22 mouse cellular contexts compared by ENCODE assay signal in genomic region chr19:21330305-21331115, GRCm38 (mm10). TPM values are rescaled to one million over a fixed set of nuclear protein-coding genes. Genes with fewer than 3 reads are reported as not detected.
DNase-seq lines count a peak whose midpoint lies in the region; ATAC-seq and TF ChIP-seq lines count a peak whose summit lies in the region.
"Had no signal": no experiment of that assay in that cellular context is flagged by ENCODE, and none has a peak within 500 bp of the region (broad histone marks: within the 10 kb centered on the region; RNA-seq: fewer than 3 reads in every experiment).

No protein-coding gene starts in this region.

- H3K27ac ChIP-seq in heart, embryonic 10.5 days = no peak overlapping the region
- H3K27ac ChIP-seq in hindbrain, embryonic 14.5 days = no peak overlapping the region
- H3K27ac ChIP-seq in hindbrain, embryonic 13.5 days = no peak overlapping the region
- peak overlapping the region; percentile 76 for H3K27ac ChIP-seq in liver, postnatal 0 days (ENCODE audit: low read depth)
- H3K27ac ChIP-seq: embryonic facial prominence, embryonic 12.5 days; heart, embryonic 15.5 days; kidney, embryonic 15.5 days; limb, embryonic 10.5 days; limb, embryonic 15.5 days; midbrain, embryonic 10.5 days; neural tube, embryonic 12.5 days had no signal

- no peak overlapping the region for H3K4me3 ChIP-seq in heart, embryonic 10.5 days
- no peak overlapping the region for H3K4me3 ChIP-seq in hindbrain, embryonic 14.5 days (replicated peaks; ENCODE audit: low read length)
- no peak overlapping the region for H3K4me3 ChIP-seq in hindbrain, embryonic 13.5 days
- H3K4me3 ChIP-seq in liver, postnatal 0 days (ENCODE audit: low read depth, low read length) = no peak overlapping the region
- H3K4me3 ChIP-seq: embryonic facial prominence, embryonic 12.5 days; heart, embryonic 15.5 days; kidney, embryonic 15.5 days; limb, embryonic 10.5 days; limb, embryonic 15.5 days; midbrain, embryonic 10.5 days; myocyte; neural tube, embryonic 12.5 days had no signal

- peak; percentile 56 for DNase-seq in heart, adult 11 months
- no peak for DNase-seq in heart, embryonic 10.5 days (ENCODE audit: low spot score)
- DNase-seq in hindbrain, embryonic 14.5 days (ENCODE audit: low spot score) = no peak
- peak; percentile 19 for DNase-seq in liver, postnatal 0 days
- DNase-seq in liver (no peak), adipocyte (ENCODE audit: low spot score) (peak; percentile 10)
- DNase-seq in layer of hippocampus, adult 9-11 months = no peak
- DNase-seq: B cell, adult 2 months; embryo, embryonic 11 days; spleen, adult 18-20 months; thymus, postnatal 14 days had no signal

- no peaks in the 10 kb centered on the region for H3K36me3 ChIP-seq in heart, embryonic 10.5 days
- H3K36me3 ChIP-seq in hindbrain, embryonic 14.5 days (replicated peaks; ENCODE audit: control insufficient read depth, insufficient read depth) = no peaks in the 10 kb centered on the region
- no peaks in the 10 kb centered on the region for H3K36me3 ChIP-seq in hindbrain, embryonic 13.5 days
- no peaks in the 10 kb centered on the region for H3K36me3 ChIP-seq in liver, postnatal 0 days (replicated peaks; ENCODE audit: insufficient read depth, low read length)
- H3K36me3 ChIP-seq: embryonic facial prominence, embryonic 12.5 days; heart, embryonic 15.5 days; kidney, embryonic 15.5 days; limb, embryonic 10.5 days; limb, embryonic 15.5 days; midbrain, embryonic 10.5 days; neural tube, embryonic 12.5 days had no signal

- H3K27me3 ChIP-seq in heart, embryonic 10.5 days (ENCODE audit: insufficient read depth, poor library complexity, severe bottlenecking) = no peaks in the 10 kb centered on the region
- no peaks in the 10 kb centered on the region for H3K27me3 ChIP-seq in hindbrain, embryonic 14.5 days (ENCODE audit: control insufficient read depth, insufficient read depth, low read length)
- H3K27me3 ChIP-seq in hindbrain, embryonic 13.5 days = no peaks in the 10 kb centered on the region
- no peaks in the 10 kb centered on the region for H3K27me3 ChIP-seq in liver, postnatal 0 days (ENCODE audit: insufficient read depth, low read length)
- H3K27me3 ChIP-seq: embryonic facial prominence, embryonic 12.5 days; heart, embryonic 15.5 days; kidney, embryonic 15.5 days; limb, embryonic 15.5 days; neural tube, embryonic 12.5 days had no signal

- H3K4me1 ChIP-seq in heart, embryonic 10.5 days = no peaks in the 10 kb centered on the region
- no peaks in the 10 kb centered on the region for H3K4me1 ChIP-seq in hindbrain, embryonic 14.5 days (replicated peaks; ENCODE audit: control insufficient read depth, insufficient read depth, low read length)
- H3K4me1 ChIP-seq in hindbrain, embryonic 13.5 days (replicated peaks) = no peaks in the 10 kb centered on the region
- no peaks in the 10 kb centered on the region; the same call in 1 of the 2 replicates for H3K4me1 ChIP-seq in liver, postnatal 0 days (ENCODE audit: insufficient read depth)
- H3K4me1 ChIP-seq: embryonic facial prominence, embryonic 12.5 days; kidney, embryonic 15.5 days; limb, embryonic 10.5 days; limb, embryonic 15.5 days; neural tube, embryonic 12.5 days had no signal

- ATAC-seq in hindbrain, embryonic 14.5 days (ENCODE audit: low FRiP score) = peak; percentile 22; the same call in 1 of the 2 replicates
- no peak for ATAC-seq in hindbrain, embryonic 13.5 days (ENCODE audit: low FRiP score)
- peak; percentile 93 for ATAC-seq in liver, postnatal 0 days
- ATAC-seq: activated CD4-positive, CD25-positive, alpha-beta regulatory T cell, adult 4 months; intestine, embryonic 16.5 days had no signal

- no peak overlapping the region for H3K4me2 ChIP-seq in hindbrain, embryonic 14.5 days (replicated peaks)
- H3K4me2 ChIP-seq in hindbrain, embryonic 13.5 days = no peak overlapping the region
- no peak overlapping the region for H3K4me2 ChIP-seq in liver, postnatal 0 days (ENCODE audit: low read depth, low read length)
- H3K4me2 ChIP-seq: embryonic facial prominence, embryonic 12.5 days; heart, embryonic 15.5 days; kidney, embryonic 15.5 days; limb, embryonic 15.5 days; neural tube, embryonic 12.5 days had no signal

- no peak overlapping the region for H3K9ac ChIP-seq in hindbrain, embryonic 14.5 days
- H3K9ac ChIP-seq in hindbrain, embryonic 13.5 days = no peak overlapping the region
- H3K9ac ChIP-seq in liver, postnatal 0 days (replicated peaks) = no peak overlapping the region
- H3K9ac ChIP-seq: embryonic facial prominence, embryonic 12.5 days; heart, embryonic 15.5 days; kidney, embryonic 15.5 days; limb, embryonic 15.5 days; neural tube, embryonic 12.5 days had no signal

- 84% methylated on average over 6 of the region's 6 CpGs for WGBS in heart, embryonic 10.5 days
- 92% methylated on average over 6 of the region's 6 CpGs for WGBS in hindbrain, embryonic 14.5 days
- WGBS in hindbrain, embryonic 13.5 days = 91% methylated on average over 6 of the region's 6 CpGs
- 74% methylated on average over 6 of the region's 6 CpGs for WGBS in liver, postnatal 0 days (ENCODE audit: insufficient replicate concordance)

- TF ChIP-seq EP300 in liver, postnatal 0 days (IDR thresholded peaks at IDR 0.05; ENCODE audit: low read depth) = no peak

- H3K9me3 ChIP-seq in heart, embryonic 10.5 days = no peaks in the 10 kb centered on the region
- H3K9me3 ChIP-seq in hindbrain, embryonic 14.5 days (ENCODE audit: control insufficient read depth, low read length) = no peaks in the 10 kb centered on the region
- no peaks in the 10 kb centered on the region for H3K9me3 ChIP-seq in hindbrain, embryonic 13.5 days
- no peaks in the 10 kb centered on the region for H3K9me3 ChIP-seq in liver, postnatal 0 days (ENCODE audit: low read length)
- H3K9me3 ChIP-seq: embryonic facial prominence, embryonic 12.5 days; heart, embryonic 15.5 days; kidney, embryonic 15.5 days; limb, embryonic 10.5 days; limb, embryonic 15.5 days; neural tube, embryonic 12.5 days had no signal

- no peak for TF ChIP-seq CTCF in liver, postnatal 0 days (IDR thresholded peaks at IDR 0.05; ENCODE audit: low read depth)

RNA-seq across cellular contexts. Expression of gene Zfand5, which starts 58.4 kb away (rescaled TPM):
- polyA plus RNA-seq in heart, embryonic 10.5 days (2016; fragmentation: Nextera tagmentation; extraction: Ambion mirVana) = 85.7 and 90.0 TPM in 2 replicates
- polyA plus RNA-seq in hindbrain, embryonic 14.5 days (2014; fragmentation: Nextera tagmentation; extraction: Ambion mirVana) = 206 and 212 TPM in 2 replicates
- polyA plus RNA-seq in hindbrain, embryonic 13.5 days (2015; fragmentation: Nextera tagmentation; extraction: Ambion mirVana) = 160 and 165 TPM in 2 replicates
- 45.0 and 45.6 TPM in 2 replicates for polyA plus RNA-seq in liver, postnatal 0 days (2015; fragmentation: Nextera tagmentation; extraction: Ambion mirVana)

Comparison
In these comparisons a context has a peak if more than half of its experiments do, and no peak if none do; other contexts are left out.
1. DNase-seq: peak in heart, adult 11 months (single experiment), liver, postnatal 0 days (single experiment) and adipocyte (single experiment); none in heart, embryonic 10.5 days (single experiment), hindbrain, embryonic 14.5 days (single experiment), liver (single experiment) and layer of hippocampus, adult 9-11 months (single experiment).